Mouse (Mus musculus): ENCODE data around the gene Ddx50.

The Ddx50 gene

GRCm38 (mm10) chr10:62650881-62651810, at the start of gene Ddx50:
TSS of gene Ddx50 (minus strand) at chr10:62651218.
- DNase-seq = peak; percentile 95 to 96

- no peak for DNase-seq
These were observed 41.8 kb upstream of the Ddx50 start for GRCm38 (mm10) chr10:62692771-62693170.

- DNase-seq = no peak
These were observed 41.2 kb upstream of the Ddx50 start for GRCm38 (mm10) chr10:62692244-62692643.

GRCm38 (mm10) chr10:62687032-62687674, 36.1 kb upstream of the Ddx50 start:
- DNase-seq = no peak

DNA sequence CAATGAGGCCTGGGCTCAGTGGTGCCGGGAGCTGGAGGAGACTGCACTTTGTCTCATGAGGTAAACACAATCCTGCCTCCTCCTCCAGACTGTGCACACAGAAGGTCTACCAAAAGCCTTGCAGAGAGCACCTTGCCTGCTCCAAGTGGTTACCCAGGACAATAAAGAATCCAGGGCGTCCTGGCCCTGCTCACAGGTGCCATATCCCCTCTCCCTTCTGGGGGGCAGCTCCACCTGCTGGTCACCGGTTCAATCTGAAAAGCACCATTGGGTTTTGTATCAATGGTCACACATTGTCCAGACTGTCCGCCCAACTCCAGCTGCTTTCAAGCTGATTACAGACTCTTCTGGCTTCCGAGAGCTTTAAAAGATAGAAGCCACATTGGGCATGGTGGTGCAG, 32.0 kb upstream of the Ddx50 start:
- peak; percentile 24 to 28 for DNase-seq

DNA sequence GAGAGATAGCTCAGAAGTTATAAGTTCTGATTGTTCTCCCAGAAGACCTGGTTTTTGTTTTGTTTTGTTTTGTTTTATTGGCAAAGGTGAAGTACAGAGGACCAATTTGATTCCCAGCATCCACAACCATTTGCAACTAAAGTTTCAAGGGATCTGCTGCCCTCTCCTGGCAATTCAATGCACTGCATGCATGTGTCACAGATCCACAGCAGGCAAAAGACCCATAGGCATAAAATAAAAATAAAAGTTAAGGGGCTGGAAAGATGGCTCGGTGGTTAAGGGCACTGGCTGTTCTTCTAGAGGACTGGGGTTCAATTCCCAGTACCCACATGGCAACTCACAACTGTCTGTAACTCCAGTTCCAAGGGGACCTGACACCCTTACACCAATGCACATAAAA, 28.8 kb upstream of the Ddx50 start:
- DNase-seq = peak; percentile 22 to 34

- DNase-seq = no peak
These were observed 26.3 kb upstream of the Ddx50 start for GRCm38 (mm10) chr10:62677329-62677728.

- DNase-seq = no peak
These were observed 25.2 kb upstream of the Ddx50 start for GRCm38 (mm10) chr10:62676196-62676595.

DNA sequence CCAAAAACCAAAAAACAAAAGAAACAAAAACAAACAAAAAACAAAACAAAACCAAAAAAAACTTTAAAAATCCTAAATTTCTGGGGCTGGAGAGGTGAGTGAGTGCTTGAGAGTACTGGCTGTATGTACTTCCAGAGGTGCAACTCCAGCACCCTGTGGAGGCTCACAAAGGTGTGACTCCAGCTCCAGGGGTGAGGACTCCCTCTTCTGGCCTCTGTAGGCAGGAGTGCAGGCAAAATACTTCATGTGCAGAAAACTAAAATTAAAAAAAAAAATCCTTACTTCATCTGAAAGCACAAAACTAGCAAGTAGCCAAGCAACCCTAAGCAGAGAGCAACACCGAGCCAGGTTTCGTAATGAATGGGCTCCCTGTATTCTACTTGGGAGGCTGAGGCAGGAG, 21.3 kb upstream of the Ddx50 start:
- DNase-seq = no peak

DNA sequence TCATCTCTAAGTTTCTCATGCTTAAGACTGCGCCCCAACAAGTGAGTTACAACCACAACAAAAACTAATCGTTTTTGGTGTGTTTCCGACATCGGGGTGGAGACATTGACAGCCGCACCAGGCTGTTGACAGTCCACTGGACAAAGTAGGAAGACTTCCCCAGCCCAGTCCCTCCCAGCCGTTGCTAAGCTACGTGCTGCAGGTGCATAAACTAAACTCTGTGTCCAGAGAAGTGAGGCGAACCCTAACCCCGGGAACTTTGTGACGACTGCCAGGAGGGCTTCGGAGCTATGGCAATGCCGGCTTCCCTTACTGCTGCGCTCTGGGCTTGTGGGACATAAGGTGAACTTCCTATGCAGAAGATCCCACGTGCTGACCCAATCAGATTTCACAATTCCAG, 18.2 kb upstream of the Ddx50 start:
- DNase-seq = no peak

DNA sequence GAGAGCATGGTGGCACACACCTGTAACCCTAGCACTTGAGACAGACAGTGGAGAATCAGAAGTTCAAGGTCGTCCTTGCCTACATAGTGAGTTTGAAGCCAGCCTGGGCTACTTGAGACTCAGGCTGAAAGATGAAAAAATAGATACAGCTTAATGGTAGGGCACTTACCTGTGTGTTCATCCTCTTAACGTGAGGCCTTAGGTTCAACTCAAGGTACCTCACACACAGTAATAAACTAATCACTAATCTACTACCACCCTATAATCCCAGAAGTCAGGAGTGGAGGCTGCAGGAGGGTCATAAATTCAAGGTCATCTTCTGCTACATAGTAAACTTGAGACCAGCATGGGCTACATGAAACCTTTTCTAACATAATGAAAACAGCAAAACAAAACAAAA, 17.4 kb upstream of the Ddx50 start:
- no peak for DNase-seq

DNA sequence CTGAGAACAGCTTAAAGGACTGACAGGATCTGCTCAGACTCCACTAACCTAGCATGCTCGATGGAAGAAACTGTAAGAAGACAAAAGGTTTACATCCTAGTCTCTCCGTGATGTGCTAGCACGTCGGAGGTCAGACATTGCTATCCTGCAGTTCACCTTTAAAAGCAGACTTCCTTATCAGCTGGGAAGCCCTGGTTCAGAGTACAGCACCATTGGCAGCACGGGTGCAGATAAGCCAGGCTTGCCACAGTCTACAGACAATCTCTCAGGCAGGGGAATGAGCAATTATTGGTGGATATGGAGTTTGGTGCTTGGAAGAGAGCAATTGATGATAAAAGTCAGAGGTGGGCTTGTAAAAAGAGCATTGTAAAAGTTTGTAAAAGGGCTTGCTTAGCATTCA, 17.0 kb upstream of the Ddx50 start:
- DNase-seq = no peak

- peak; percentile 47 to 58 for DNase-seq
These were observed 14.1 kb upstream of the Ddx50 start for GRCm38 (mm10) chr10:62664963-62665590.

DNA sequence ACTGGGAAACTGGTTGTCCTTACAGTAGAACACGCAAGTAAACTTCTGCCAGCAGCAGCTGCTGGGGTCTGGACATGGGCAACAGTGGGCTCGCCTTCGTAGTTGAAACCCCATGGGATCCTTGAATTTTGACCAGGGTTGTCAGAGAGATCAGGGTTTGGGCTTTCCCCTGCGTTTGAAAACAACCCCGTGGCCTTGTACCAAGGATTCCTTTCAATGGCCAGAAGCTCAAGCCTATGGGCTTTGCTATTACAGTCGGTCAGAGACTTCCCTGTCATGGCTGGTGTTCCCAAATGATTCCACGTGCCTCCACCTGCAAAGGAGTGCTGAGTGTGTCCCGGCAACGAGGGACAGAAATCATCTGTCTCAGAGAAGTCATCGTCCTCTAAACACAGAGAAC, 13.2 kb upstream of the Ddx50 start:
- DNase-seq = no peak

- no peak for DNase-seq
These were observed 5.7 kb upstream of the Ddx50 start for GRCm38 (mm10) chr10:62656711-62657110.

DNA sequence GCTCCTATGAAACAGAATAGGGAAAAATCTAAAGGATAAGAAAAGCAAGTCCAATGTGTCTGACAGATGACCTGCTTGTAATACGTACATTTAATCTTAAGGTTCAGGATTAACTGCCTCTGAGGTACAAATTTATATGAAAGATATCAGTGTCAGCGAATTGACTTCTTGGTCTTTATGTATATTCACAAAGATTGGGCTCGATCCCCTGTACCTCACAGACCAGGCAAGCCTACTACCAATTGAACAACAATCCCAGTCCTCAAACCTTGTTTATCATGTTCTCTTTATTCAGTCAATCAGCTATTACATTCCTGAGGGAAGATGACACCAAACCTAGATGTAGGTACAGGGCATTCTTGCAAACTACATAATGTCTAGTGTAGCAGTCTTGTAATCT, 943 bp upstream of the Ddx50 start:
- peak in 1 of 2 experiments; percentile 9 for DNase-seq

DNA sequence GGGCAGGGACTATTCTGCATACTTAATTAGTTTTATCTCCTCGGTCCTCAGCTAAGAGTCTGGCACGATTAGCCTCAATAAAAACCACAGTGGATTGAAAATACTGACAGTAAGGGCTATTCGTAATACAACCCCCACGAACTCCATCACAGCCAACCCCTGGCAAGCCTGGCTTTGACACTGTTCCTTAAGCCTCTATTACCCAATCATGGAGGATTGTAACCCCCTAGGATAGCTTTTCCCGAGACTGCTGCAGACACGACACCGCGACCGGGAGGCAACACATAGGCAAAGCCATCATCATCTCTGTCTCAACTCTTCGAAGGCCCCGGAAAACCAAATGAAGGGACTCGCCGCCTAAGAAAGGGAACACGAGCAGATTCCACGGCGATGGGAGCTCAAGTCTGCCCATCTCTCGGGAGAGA, 648 bp downstream of the Ddx50 start:
- DNase-seq = no peak

DNA sequence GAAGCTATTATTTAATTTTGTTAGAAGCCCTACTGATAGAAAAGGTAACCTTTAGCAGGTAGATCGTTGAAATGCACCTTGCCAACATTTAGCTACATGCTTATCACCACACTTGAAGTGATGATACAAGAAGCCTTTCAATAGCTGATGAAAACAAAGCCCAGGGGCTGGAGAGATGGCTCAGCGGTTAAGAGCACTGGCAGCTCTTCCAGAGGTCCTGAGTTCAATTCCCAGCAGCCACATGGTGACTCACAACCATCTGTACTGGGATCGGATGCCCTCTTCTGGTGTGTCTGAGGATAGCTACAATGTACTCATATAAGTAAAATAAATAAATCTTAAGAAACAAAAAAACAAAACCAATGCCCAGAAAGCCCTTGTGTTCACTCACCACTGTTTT, 46.9 kb downstream of the Ddx50 start:
- DNase-seq = no peak

- DNase-seq = no peak
These were observed 47.6 kb downstream of the Ddx50 start for GRCm38 (mm10) chr10:62603233-62604030.

DNA sequence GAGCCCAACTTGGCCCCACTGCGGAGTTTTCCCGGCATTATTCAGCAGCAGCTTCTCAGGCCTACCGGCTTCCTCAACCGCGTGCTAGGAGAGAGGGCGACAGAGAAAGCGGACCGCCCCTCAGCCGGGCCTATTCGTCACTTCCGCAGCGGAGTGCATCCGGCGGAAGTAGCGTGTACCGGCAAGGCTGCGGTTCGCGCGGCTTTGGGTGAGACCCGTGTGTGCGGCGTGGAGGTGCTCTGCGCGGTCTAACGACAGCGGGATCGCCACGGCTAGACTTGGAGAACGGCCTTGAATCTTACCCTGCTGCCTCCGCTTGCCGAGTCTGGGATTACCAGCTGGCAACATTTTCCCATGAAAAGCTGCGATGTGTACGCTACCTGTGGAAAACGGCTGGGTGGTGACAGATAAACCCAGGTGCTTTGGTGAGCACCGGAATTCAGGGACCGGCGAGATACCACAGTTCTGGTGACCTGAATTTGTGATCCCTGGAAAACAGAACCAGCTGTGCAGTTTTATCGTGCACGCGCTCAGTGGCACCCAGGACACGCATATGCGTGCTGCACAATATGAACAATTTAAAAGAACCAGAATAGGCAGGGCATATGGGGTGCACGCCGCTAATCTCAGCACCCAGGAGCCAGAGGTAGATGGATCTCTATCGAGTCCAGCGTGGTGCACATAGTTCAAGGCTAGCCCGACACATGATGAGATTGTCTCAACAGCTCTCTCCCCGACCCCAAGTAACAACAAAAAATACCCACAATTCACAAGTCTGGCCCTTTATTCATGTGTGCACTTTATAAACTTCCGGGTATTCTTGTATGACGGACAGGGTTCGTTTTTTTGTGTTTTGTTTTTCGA, 48.6 kb downstream of the Ddx50 start, which contains the start of gene Ddx21:
Gene Ddx21 (minus strand): TSS at position 105 of the 864 bp plus-strand sequence.
- peak; percentile 95 to 96 for DNase-seq

DNA sequence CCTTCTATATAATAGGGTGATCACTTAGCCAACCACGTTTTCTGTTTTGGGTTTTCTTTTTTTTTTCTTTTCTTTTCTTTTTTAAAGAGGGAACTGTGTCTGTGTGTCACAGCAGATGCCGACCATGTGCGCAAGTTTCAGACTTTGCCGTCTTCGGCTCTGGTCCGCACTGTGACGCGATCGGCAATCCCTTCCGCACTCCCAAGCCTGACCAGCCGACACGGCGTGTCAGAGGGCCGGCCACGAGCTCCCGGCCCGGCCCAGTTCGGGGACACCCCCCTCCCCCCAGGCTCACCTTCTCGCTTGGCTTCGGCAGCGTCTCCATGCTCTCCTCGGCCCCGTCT, 49.2 kb downstream of the Ddx50 start:
- no peak for DNase-seq

Measured in B cell, adult 2 months (primary cell).